Mouse (Mus musculus) hindbrain, embryonic 15.5 days (tissue): ENCODE measurements around the gene Cdr2l. TPM values are rescaled to one million over a fixed set of nuclear protein-coding genes. Genes with fewer than 3 reads are reported as not detected.
A peak's percentile ranks its signal among the peaks of the same experiment; 100 is the strongest.

Experiments used
- ATAC-seq: fragments of 200-750 bp; cut with Nextera tagmentation; 2 replicates; pipeline ENCODE4 v1.8.0; 2017; ENCODE audit warnings: low read depth, moderate number of reproducible peaks, moderate TSS enrichment; ENCODE audit not compliant: low FRiP score
- H3K27ac ChIP-seq: fragments of 300-500 bp; sonication (generic); replicated peaks from 2 replicates; pipeline ENCODE4 v1.5.1; 2015; ENCODE audit warnings: mild to moderate bottlenecking, inconsistent platforms
- H3K27me3 ChIP-seq: fragments of 300-500 bp; sonication (generic); 2 replicates; pipeline ENCODE4 v1.6.1; 2015; ENCODE audit warnings: control low read depth, inconsistent platforms
- H3K36me3 ChIP-seq: fragments of 300-500 bp; sonication (generic); 2 replicates; pipeline ENCODE4 v1.6.1; 2015; ENCODE audit warnings: control low read depth, inconsistent platforms
- H3K4me1 ChIP-seq: fragments of 300-500 bp; sonication (generic); replicated peaks from 2 replicates; pipeline ENCODE4 v1.6.1; 2015; ENCODE audit warnings: control low read depth, inconsistent platforms
- H3K4me2 ChIP-seq: fragments of 300-500 bp; sonication (generic); 2 replicates; pipeline ENCODE4 v1.6.1; 2015; ENCODE audit warnings: moderate library complexity, mild to moderate bottlenecking, inconsistent platforms
- H3K4me3 ChIP-seq: fragments of 300-500 bp; sonication (generic); 2 replicates; pipeline ENCODE4 v1.5.1; 2015; ENCODE audit warnings: mild to moderate bottlenecking, inconsistent platforms
- H3K9ac ChIP-seq: fragments of 300-500 bp; sonication (generic); 2 replicates; pipeline ENCODE4 v1.6.1; 2015; ENCODE audit warnings: inconsistent platforms
- H3K9me3 ChIP-seq: fragments of 300-500 bp; sonication (generic); 2 replicates; pipeline ENCODE4 v1.6.1; 2016; ENCODE audit warnings: control low read depth, inconsistent platforms
- WGBS: fragments of 180-500 bp; shearing (Covaris S2); methylation state at CpG from one replicate; pipeline ENCODE4 v1.1.7; 2015; 5-methylcytosine and 5-hydroxymethylcytosine counted together
- polyA plus RNA-seq: library from polyadenylated mRNA; unstranded; fragments of >200 nt; fragmentation: Nextera tagmentation; extraction: Ambion mirVana; gene quantifications from 2 replicates; pipeline ENCODE4 v1.2.1, GENCODE M21; 2015

Gene Cdr2l
- 25.0 and 27.0 TPM in 2 replicates for polyA plus RNA-seq

DNA sequence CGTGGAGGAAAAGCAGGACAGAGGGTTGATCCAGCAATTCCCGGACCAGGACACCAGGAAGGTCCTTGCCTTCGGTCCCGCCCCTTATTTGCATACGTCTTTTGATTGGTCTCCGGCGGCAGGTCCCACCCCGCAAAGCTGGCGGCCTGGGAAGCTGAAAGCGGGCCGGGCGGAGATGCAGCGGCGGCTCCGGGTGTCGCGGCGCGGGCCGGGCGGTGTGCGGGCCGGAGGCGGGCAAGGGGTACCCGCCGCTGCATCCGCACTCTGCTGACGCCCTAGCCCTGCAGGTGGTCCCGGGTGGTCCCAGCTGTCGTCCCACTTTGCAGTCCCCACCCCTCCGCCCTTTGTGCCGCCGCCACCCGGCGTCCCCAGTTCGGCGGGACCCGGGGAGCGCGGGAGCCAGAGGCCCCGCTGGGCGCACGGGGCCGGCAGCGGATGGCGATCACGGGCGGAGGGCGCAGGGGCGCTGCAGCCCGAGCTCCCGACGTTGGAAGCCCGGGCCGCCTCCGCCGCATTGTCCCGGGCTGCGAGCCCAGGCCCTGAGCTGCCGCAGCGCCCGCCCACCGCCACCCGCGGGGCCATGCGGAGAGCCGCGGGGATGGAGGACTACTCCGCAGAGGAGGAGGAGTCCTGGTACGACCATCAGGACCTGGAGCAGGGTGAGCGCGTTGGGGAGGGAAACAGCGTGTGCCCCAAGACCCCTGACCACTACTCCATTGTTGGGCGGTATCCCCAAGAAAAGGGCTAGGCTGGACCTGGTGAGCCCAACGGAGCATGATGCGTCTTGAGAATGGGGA lies at the start of gene Cdr2l:
Gene Cdr2l (plus strand): TSS at position 174 of the 797 bp plus-strand sequence.
- under 1% methylated on average over 76 of the region's 76 CpGs for WGBS
- Histone ChIP-seq H3K27ac (peak within 1 kb of the TSS; percentile 96), H3K4me3 (peak within 1 kb of the TSS; percentile 92), H3K9ac (peak within 1 kb of the TSS; percentile 99), H3K4me1 (peaks cover 42% of the 10 kb centered on the region), H3K27me3 (no peaks in the 10 kb centered on the region), H3K9me3 (no peaks in the 10 kb centered on the region), H3K36me3 (no peaks in the 10 kb centered on the region), H3K4me2 (peak within 1 kb of the TSS; percentile 92)
- ATAC-seq, result peak; percentile 91

GRCm38 (mm10) chr11:115334531-115334930 lies 47.2 kb upstream of the Cdr2l start, which contains the start of gene Otop3:
Gene Otop3, plus strand, starts transcription at chr11:115334731.
- 0 out of 2 replicates have a peak, but pooled peaks have one; percentile 17 for ATAC-seq

GRCm38 (mm10) chr11:115335223-115335622 lies 46.5 kb upstream of the Cdr2l start:
- Histone ChIP-seq H3K9me3 (no peaks in the 10 kb centered on the region), H3K27ac (no peak overlapping the region), H3K9ac (no peak overlapping the region), H3K4me1 (peaks cover 11% of the 10 kb centered on the region), H3K4me3 (0 out of 2 replicates have a peak overlapping the region, but pooled peaks have one; percentile 37), H3K4me2 (peak overlapping the region; percentile 74), H3K27me3 (peaks cover 15% of the 10 kb centered on the region), H3K36me3 (no peaks in the 10 kb centered on the region)
- no peak for ATAC-seq
- 56% methylated on average over 12 of the region's 12 CpGs for WGBS

More at GRCm38 (mm10) chr11:115334531-115334930, 47.2 kb upstream of the Cdr2l start, which contains the start of gene Otop3:
- peaks cover 15% of the 10 kb centered on the region for H3K27me3 ChIP-seq
- H3K4me2 ChIP-seq, result peak within 1 kb of the TSS; percentile 74
- H3K36me3 ChIP-seq, result no peaks in the 10 kb centered on the region
- peak within 1 kb of the TSS; percentile 37 for H3K4me3 ChIP-seq
- no peaks in the 10 kb centered on the region for H3K9me3 ChIP-seq
- H3K27ac ChIP-seq, result no peak within 1 kb of the TSS
- peak within 1 kb of the TSS; percentile 39 for H3K9ac ChIP-seq
- WGBS, result 3% methylated on average over 29 of the region's 29 CpGs
- peaks cover 11% of the 10 kb centered on the region for H3K4me1 ChIP-seq

- no peaks in the 10 kb centered on the region for H3K36me3 ChIP-seq
- H3K27ac ChIP-seq, result no peak overlapping the region
- no peak overlapping the region for H3K4me3 ChIP-seq
- H3K27me3 ChIP-seq, result peaks cover 15% of the 10 kb centered on the region
- no peaks in the 10 kb centered on the region for H3K9me3 ChIP-seq
- H3K4me1 ChIP-seq, result peaks cover 11% of the 10 kb centered on the region
- no peak overlapping the region for H3K4me2 ChIP-seq
- WGBS, result 27% methylated on average over 6 of the region's 6 CpGs
- no peak for ATAC-seq
- no peak overlapping the region for H3K9ac ChIP-seq
Observed at GRCm38 (mm10) chr11:115336115-115336514, 45.6 kb upstream of the Cdr2l start.

- no peaks in the 10 kb centered on the region for H3K9me3 ChIP-seq
- H3K27me3 ChIP-seq, result peaks cover 15% of the 10 kb centered on the region
- no peaks in the 10 kb centered on the region for H3K36me3 ChIP-seq
- H3K4me3 ChIP-seq, result no peak overlapping the region
- no peak overlapping the region for H3K4me2 ChIP-seq
- no peak overlapping the region for H3K27ac ChIP-seq
- ATAC-seq, result no peak
- peaks cover 11% of the 10 kb centered on the region for H3K4me1 ChIP-seq
- no peak overlapping the region for H3K9ac ChIP-seq
- WGBS, result 66% methylated on average over 3 of the region's 3 CpGs
Observed at GRCm38 (mm10) chr11:115337350-115337749, 44.4 kb upstream of the Cdr2l start.

DNA sequence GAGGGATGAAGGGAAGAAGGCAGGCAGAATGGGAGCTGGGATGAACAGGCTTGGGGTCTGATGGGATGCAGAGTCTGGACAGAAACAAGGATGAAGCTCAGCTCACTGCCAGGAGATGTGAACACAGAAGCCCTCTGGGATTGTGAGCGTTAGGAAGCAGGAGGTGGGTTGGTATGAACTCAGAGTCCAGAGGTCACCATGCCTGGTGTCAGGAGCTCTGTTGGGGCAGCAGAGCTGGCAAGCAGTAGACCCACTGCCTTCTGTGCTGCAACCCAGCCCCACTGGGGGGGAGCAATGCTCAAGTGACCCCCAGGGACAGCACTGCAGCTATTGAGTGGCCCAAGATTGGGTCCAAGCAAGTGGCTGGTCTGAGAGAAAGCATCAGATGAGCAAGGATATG lies 43.9 kb upstream of the Cdr2l start:
- H3K9ac ChIP-seq, result no peak overlapping the region
- no peaks in the 10 kb centered on the region for H3K9me3 ChIP-seq
- H3K4me3 ChIP-seq, result no peak overlapping the region
- no peaks in the 10 kb centered on the region for H3K36me3 ChIP-seq
- WGBS, result 71% methylated on average over 1 of the region's 1 CpGs
- H3K27ac ChIP-seq, result no peak overlapping the region
- peaks cover 11% of the 10 kb centered on the region for H3K4me1 ChIP-seq
- H3K27me3 ChIP-seq, result peaks cover 15% of the 10 kb centered on the region
- no peak overlapping the region for H3K4me2 ChIP-seq
- ATAC-seq, result no peak

- no peak overlapping the region for H3K27ac ChIP-seq
- 74% methylated on average over 2 of the region's 2 CpGs for WGBS
- no peaks in the 10 kb centered on the region for H3K4me1 ChIP-seq
- no peak overlapping the region for H3K4me3 ChIP-seq
- H3K9me3 ChIP-seq, result no peaks in the 10 kb centered on the region
- no peaks in the 10 kb centered on the region for H3K36me3 ChIP-seq
- ATAC-seq, result no peak
- H3K9ac ChIP-seq, result no peak overlapping the region
- H3K4me2 ChIP-seq, result no peak overlapping the region
- H3K27me3 ChIP-seq, result peaks cover 1% of the 10 kb centered on the region; the same call in 1 of the 2 replicates
Observed at GRCm38 (mm10) chr11:115341246-115341645, 40.5 kb upstream of the Cdr2l start.

DNA sequence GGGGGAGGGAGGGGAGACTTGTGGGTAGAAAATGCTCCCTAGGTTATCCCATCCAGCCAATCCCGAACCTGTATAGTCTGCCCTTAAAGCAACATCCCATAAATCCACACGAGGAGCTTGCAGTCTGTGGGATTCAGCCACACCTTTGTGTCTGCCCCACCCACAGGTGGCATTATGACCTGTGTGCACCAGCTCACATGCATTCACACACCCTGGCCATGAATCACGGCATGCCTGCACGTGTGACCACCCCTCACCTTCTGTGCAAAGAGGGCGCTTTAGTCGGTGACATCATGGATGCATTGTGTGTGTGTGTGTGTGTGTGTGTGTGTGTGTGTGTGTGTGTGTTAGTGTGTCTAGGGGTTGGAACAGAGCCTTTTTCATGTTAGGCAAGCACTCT lies 39.9 kb upstream of the Cdr2l start:
- 74% methylated on average over 6 of the region's 6 CpGs for WGBS
- no peak overlapping the region for H3K9ac ChIP-seq
- H3K36me3 ChIP-seq, result no peaks in the 10 kb centered on the region
- H3K9me3 ChIP-seq, result no peaks in the 10 kb centered on the region
- H3K27me3 ChIP-seq, result no peaks in the 10 kb centered on the region
- no peak overlapping the region for H3K27ac ChIP-seq
- peaks cover 1% of the 10 kb centered on the region; the same call in 1 of the 2 replicates for H3K4me1 ChIP-seq
- no peak overlapping the region for H3K4me3 ChIP-seq
- no peak overlapping the region for H3K4me2 ChIP-seq
- ATAC-seq, result no peak

DNA sequence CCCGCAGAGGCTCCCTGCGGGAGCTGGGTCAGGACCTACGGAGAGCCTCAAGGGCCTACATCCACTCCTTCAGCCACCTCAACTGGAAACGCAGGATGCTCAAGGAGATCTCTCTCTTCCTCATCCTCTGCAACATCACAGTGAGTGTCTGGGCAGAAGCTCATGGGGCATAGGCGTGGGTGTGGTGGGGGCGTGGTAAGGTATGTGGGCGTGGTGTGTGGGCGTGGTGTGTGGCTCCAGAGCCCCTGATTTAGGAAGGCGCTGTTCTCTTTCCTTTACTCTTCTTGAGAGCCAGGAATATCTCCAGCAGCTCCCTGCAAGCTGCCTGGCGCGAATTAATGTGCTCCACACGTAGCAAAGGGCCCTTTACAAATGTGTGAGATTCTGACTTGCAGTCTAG lies 36.7 kb upstream of the Cdr2l start:
- H3K4me2 ChIP-seq, result no peak overlapping the region

GRCm38 (mm10) chr11:115345515-115345914 lies 36.2 kb upstream of the Cdr2l start:
- no peak overlapping the region for H3K27ac ChIP-seq
- H3K4me3 ChIP-seq, result no peak overlapping the region
- WGBS, result 59% methylated on average over 7 of the region's 7 CpGs
- H3K4me1 ChIP-seq, result peaks cover 5% of the 10 kb centered on the region; the same call in 1 of the 2 replicates
- no peak overlapping the region for H3K9ac ChIP-seq
- no peaks in the 10 kb centered on the region for H3K27me3 ChIP-seq
- no peaks in the 10 kb centered on the region for H3K9me3 ChIP-seq
- no peak overlapping the region for H3K4me2 ChIP-seq
- no peak for ATAC-seq
- peaks cover 8% of the 10 kb centered on the region; the same call in 1 of the 2 replicates for H3K36me3 ChIP-seq

More for the DNA sequence above, 36.7 kb upstream of the Cdr2l start:
- no peak for ATAC-seq
- no peaks in the 10 kb centered on the region for H3K27me3 ChIP-seq
- H3K4me3 ChIP-seq, result no peak overlapping the region
- H3K9ac ChIP-seq, result no peak overlapping the region
- H3K36me3 ChIP-seq, result peaks cover 3% of the 10 kb centered on the region; the same call in 1 of the 2 replicates
- H3K27ac ChIP-seq, result no peak overlapping the region
- H3K9me3 ChIP-seq, result no peaks in the 10 kb centered on the region
- peaks cover 5% of the 10 kb centered on the region; the same call in 1 of the 2 replicates for H3K4me1 ChIP-seq
- 14% methylated on average over 12 of the region's 12 CpGs for WGBS

GRCm38 (mm10) chr11:115348681-115349248 lies 33.0 kb upstream of the Cdr2l start:
- peaks cover 5% of the 10 kb centered on the region; the same call in 1 of the 2 replicates for H3K4me1 ChIP-seq
- no peak overlapping the region for H3K9ac ChIP-seq
- H3K36me3 ChIP-seq, result peaks cover 33% of the 10 kb centered on the region
- H3K27ac ChIP-seq, result no peak overlapping the region
- H3K9me3 ChIP-seq, result no peaks in the 10 kb centered on the region
- no peak for ATAC-seq
- no peak overlapping the region for H3K4me2 ChIP-seq
- WGBS, result 66% methylated on average over 17 of the region's 17 CpGs
- H3K4me3 ChIP-seq, result no peak overlapping the region
- H3K27me3 ChIP-seq, result no peaks in the 10 kb centered on the region

DNA sequence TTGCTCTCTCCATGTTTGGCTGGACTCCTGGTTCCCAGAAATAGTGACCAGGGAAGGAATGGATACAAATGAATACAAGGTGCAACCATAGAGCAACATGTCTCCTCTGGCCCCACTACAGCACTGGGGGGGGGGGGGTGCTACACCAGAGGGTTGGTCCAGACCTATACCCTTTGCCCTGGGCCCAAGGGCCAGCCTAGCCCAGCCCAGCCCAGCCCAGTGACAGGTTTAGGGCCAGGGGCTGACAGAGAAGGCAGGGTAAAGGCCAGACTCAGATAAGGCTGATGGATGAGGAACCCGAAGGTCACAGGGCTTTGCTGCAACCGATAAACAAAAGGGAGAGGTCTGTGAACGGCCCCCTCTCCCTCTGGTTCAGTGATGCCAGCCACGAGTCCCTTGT lies 31.7 kb upstream of the Cdr2l start:
- Histone ChIP-seq H3K27me3 (no peaks in the 10 kb centered on the region), H3K4me2 (no peak overlapping the region), H3K4me3 (no peak overlapping the region), H3K36me3 (peaks cover 33% of the 10 kb centered on the region), H3K9me3 (no peaks in the 10 kb centered on the region), H3K9ac (no peak overlapping the region), H3K4me1 (peaks cover 5% of the 10 kb centered on the region; the same call in 1 of the 2 replicates), H3K27ac (no peak overlapping the region)
- no peak for ATAC-seq
- 69% methylated on average over 4 of the region's 4 CpGs for WGBS
